Mouse (Mus musculus) gastrocnemius, postnatal 25 days (tissue): ENCODE measurements around the gene Rdx. TPM values are rescaled to one million over a fixed set of nuclear protein-coding genes. Genes with fewer than 3 reads are reported as not detected.

Experiments used
- DNase-seq: peaks from one replicate; pipeline ENCODE4 v3.0.0; 2022
- long read RNA-seq, 2 experiments: library from polyadenylated mRNA; stranded (forward); transcript quantifications; one replicate each; pipeline ENCODE4 v2.0.0; 2021
- total RNA-seq, 2 experiments: library from RNA; stranded (reverse); gene quantifications; 1 replicate in 1 of 2; 2 replicates in 1 of 2; pipeline ENCODE4 v1.2.3; 2021

Gene Rdx
- 100 to 1,000 TPM; 101 to 109 TPM for total RNA-seq
- long read RNA-seq, experiment 1, full-length matches to known transcripts: 30 of 58 reads
- long read RNA-seq, experiment 1, partial matches to known transcripts: 7 of 58 reads
- long read RNA-seq, experiment 1, other reads (novel, unspliced or antisense): 21 of 58 reads
- long read RNA-seq, experiment 2, full-length matches to known transcripts: 74 of 103 reads
- long read RNA-seq, experiment 2, partial matches to known transcripts: 10 of 103 reads
- long read RNA-seq, experiment 2, other reads (novel, unspliced or antisense): 19 of 103 reads

DNA sequence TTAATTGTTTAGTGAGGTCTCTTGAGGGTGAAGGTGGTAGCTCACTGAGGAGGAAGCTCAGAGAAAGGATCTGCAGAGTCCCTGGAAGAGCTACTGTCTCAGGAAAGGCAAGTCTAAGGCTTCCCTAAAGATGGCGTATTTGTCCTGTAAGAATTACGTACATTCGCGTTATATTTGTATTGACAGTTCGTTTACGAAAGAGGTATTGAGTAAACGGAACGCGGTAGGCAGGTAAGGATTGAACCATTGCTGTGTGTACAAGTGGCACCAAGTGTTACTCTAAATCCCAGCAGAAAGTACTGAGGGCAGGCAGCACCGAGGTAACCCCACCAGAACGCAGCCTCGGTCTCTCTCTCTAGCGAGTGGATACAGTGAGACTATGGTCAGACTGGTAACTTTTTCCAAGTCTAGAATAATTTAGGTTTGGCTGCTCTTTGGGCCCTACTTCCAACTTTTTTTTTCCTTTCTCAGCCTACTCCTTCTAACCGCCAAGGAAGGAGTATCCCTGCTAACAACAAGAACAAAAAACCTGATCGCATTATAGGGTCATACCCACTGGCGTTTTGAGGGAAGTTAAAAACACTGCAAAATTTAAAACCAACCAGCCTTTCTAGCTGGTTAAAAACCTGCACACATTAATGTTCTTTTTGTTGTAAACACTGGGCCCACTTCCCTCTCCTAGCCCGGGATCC, at the start of gene Rdx:
TSS of gene Rdx (plus strand) at position 45 of the 692 bp plus-strand sequence.
- DNase-seq: peak; percentile 8

DNA sequence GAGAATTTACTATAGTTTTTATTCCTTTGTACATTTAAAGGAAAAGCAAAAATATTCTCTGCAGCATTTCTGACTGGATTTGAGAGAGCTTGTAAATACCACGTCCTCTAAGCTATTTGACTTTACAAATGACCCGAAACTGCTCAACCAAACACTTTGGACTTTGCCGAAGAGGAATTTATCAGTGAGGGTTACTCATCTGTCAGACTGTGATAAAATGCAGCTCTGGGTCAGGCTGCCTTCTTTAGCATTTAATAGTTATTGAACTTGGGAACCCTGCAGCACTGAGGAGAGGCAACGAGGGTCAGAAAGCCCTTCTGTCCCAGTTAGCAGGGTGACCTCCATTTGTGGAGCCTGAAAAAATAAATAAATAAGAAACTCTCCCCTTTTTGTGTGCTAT, 43.5 kb upstream of the Rdx start:
- DNase-seq: no peak

- no peak for DNase-seq
Observed at GRCm38 (mm10) chr9:52007341-52007740, 39.6 kb upstream of the Rdx start.

DNA sequence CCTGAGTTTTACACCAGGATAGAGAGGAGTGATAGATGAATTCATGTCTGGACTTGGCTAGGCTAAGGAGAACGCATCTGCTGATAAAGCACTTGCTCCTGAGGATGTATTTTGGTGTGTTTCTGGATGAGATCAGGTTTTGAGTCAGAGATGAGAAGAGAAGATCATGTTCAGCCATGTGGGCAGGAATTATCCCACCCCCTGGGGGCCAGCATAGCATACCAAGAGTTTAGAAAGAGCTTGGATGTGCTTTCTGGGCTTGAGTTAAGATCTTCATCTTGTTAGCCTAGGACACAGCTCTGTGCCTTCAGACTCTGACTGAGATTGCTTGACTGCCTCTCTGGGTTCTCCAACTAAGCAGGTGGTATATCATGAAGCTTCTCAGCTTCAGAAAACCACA, 38.5 kb upstream of the Rdx start:
- no peak for DNase-seq

GRCm38 (mm10) chr9:52012311-52012710, 34.7 kb upstream of the Rdx start:
- DNase-seq: no peak

DNA sequence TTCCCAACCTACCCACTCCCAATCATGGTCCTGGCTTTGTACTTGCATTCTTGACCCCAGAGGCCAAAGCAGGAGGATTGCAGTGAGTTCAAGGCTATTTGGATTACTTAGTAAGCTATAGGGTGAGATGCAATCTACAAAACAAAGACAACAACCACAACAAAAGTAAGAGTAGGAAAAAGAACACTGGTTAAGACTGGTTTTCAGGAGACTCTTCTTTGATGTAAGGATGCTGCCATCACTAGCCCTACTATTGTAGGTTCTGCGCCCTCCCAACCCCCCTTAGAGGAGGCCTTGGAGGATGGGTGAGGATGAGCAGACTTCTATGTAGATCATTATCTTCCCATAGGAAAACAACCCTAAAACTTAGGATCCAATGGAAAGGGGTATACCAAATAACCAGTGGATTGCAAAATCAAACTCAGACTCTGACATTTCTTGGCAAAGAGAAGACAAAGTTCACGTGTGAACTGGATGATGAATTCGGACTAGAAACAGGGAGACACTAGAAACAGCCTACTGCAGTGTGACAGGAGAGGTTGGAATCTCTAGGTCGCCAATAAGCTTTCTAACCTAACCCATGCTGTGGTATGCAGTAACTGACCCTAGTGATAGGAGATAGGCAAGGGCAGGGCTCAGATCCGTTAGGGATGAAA, 34.1 kb upstream of the Rdx start:
- no peak for DNase-seq

GRCm38 (mm10) chr9:52013900-52014455, 33.0 kb upstream of the Rdx start:
- DNase-seq: no peak

DNA sequence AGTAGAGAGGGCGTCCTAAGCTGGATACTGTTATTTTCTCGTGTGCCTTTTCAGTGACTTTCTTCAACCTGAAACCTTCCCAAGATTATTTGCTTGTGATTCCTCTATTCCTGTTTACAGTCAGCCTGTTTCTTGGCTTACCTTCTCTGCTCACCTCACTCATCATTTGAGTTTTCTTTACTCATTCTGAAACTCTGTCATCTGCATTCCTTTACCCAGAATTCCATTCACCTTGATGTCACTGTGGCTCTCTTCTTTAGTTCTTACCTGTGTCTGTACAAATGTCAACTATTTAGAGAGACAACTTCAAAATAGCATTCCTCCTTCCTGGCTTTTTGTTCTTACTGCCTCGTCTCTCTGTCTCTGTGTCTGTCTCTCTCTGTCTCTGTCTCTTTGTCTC, 29.9 kb upstream of the Rdx start:
- no peak for DNase-seq

GRCm38 (mm10) chr9:52017824-52018223, 29.1 kb upstream of the Rdx start:
- DNase-seq: no peak

GRCm38 (mm10) chr9:52018505-52018904, 28.5 kb upstream of the Rdx start:
- DNase-seq: no peak

DNA sequence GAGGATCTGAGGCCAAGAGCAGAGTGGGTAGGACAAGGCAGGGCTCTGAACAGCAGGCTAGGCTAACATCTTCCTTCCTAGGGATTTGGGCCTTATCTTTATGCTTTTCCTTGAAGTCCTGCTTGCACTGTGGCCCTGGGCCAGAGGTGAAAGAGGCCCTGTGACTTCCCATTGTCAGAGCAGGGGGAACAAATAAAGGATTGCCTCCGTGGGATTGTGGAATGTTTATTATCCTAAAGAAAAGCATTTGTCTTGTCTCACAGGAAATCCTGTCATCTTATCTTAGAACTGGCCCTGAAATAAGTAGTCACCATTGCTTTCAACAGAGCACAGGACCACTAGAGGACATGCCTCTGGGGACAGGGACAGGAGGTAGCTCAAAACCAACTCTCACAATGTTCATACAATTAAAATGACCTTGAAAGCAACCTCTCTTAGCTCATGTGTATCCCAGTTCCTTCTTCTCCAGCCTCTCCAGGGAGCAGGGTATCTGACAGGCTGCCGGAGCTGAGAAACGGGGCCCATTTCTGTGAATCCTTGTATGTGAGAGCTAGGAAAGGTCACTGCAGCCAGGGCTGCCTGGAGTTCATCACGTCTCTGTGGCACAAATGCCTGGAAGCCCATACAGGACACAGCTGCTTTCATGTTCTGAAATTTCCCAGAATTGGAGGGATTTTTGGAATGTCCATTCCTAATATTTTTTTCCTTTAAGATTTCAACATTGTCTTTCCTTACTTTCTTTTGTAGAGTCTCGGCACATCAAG, 19.5 kb upstream of the Rdx start:
- no peak for DNase-seq

GRCm38 (mm10) chr9:52028521-52029405, 18.2 kb upstream of the Rdx start:
- DNase-seq: no peak

DNA sequence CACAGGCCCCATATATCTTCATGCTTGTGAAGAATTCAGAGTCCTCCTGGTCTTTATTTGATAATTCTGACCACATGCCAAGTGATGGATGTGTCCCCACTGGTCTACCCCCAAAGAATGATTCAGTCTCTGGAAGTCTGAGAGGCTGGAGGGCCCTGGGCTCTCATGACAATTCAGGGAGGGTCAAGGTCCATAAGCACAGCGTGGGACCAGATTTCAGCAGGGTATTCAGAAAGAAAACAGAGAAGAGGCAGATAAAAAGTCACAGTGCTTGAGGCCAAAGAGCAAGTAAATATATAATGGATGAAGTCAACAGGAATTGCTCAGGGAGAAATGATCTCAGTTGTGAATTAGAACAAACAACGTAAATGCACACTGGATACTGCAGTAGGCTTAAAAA, 15.5 kb upstream of the Rdx start:
- DNase-seq: no peak

DNA sequence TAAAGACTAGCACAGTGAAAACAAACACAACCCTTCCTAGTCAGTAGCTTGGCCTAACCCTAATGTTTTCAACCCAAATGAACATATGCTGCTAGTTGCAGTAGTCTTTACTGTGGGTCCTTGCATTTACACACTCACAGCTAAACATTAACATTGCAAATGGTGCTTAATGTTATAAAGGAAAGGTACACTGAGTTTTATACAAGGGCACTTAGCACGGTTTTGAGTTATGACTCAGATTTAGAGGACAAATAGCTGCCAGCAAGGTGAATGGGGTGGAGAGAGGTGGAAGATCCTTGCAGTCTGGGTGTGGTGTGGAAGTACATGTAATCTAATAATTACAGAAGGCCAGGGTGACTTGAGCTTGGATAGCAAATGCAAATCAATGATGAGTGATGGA, 9.5 kb upstream of the Rdx start:
- no peak for DNase-seq

GRCm38 (mm10) chr9:52041657-52042056, 5.3 kb upstream of the Rdx start:
- no peak for DNase-seq

DNA sequence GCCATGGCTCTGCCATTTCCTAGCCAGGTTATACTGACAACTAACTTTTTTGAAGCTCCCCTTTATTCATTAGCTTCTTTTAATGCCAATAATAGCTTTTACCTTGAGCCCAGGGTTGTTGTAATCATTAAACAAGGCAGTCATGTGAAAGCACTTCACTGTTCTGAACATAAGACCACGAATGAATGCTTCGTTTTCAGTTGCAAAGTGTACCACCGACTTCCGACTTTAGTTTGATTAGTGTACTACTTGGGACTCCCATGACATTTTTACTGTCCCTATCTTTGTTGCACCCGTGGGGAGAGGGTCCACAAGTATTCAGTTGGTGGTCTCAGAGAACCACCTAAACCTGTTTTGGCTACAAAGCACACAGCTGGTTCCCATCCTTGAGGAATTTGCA, 287 bp upstream of the Rdx start:
- DNase-seq: no peak

DNA sequence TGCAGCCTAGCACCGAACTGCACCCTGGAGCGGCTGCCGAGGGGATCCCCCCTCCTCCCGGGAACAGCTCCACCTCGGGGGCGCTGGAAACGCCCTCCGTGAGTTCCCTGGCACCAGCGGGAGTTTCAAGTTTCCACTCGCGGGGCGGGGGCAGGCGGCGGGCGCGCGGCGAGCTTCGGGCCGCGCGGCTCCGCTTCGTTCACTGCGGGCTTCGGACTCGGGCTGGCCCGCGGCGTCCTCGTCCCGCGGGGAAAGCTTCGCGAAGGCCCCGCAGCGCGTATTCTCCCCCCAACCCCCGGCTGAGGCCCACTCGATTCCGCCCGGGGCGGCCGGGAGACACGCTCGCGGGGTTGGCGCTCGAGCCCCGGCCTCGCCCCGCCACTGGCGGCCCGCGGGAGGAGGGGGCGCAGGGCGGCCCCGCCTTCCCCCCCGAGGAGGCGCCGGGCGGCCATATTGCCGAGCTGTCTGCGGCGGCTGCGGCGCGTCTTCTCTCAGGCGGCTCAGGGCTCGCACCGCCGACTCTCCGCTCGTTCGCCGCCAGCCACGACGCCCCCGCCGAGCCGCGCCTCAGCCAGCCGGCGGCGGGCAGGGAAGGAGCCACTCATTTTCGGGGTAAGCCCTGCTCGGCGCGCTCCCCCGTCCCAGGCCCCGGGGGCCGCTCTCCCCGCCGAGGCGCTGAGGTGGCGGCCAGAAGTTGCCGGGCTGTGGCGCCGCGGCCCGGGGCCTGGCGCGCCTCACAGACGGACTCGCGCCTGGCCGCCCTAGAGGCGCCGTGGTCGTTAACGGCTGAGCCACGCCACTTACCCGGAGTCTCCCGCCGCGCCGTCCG, 1.1 kb downstream of the Rdx start:
- DNase-seq: peak; percentile 86

DNA sequence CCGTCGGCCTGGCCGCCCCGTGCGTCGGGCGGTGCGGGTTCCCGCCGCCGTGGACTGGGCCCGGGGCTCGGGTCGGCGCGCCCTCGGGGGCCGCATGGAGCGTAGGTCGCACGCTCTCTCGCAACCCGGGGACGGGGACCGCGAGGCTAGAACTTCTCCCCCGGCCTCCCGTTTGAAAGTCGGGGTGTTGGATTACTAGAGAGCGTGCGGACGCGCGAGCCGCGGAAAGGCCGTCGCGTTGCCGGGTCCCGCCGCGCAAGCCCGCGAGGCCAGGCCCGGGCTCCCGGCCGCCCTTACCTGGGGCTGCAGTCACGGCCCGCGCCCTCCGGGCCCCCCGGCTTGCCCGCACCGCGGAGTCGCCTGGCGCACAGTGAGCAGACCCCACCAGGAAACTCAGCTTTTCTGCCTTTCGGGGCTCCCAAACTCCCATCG, 1.7 kb downstream of the Rdx start:
- DNase-seq: peak; percentile 48

GRCm38 (mm10) chr9:52049605-52050004, 2.6 kb downstream of the Rdx start:
- no peak for DNase-seq

DNA sequence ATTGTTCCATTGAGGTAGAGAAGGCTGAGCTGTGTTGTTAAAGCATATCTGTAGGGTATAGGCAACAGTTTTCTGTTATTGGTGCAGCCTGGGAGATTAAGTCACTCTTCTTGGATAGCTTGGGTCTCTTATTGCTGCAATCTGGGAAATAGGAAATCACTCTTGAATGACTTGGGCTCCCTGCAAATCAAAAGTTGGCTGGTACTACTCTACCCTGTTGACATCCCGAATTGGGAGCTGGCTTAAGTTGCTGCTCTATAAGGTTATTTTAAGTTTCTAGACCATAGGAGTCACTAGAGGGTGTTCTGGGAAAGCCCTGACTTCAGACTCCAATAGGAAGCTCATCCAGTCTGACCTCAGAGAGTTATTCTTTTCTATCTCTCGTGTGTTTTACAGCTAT, 3.4 kb downstream of the Rdx start:
- DNase-seq: no peak
